Mouse (Mus musculus) hindlimb bud, embryonic 11.5 days (tissue): Measurements from ENCODE around the gene Hsf4.

ENCODE experiments used
- DNase-seq: peaks from one replicate; pipeline ENCODE4 v3.0.0-alpha.2; 2012; ENCODE audit warnings: low read depth, low spot score; ENCODE audit errors: extremely low spot score

The Hsf4 gene

DNA sequence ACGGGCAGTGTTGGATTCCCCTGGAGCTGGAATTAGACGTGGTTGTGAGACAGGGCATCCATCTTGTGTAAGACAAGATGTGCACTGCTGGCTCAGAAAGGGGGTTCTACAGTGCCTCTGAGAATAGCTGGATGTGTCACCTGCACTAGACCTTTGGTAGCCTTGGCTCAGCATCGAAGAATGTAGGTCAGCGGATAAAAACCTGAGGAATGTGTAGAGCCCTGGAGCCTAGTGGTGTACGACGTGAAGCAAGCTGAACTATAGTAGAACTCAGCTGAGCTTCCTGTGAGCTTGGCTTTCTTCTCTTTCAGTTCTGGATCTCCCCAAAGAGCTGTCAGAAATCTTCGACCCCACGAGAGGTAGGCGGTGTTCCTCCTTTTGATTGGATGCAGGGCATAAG is 34.3 kb downstream of the Hsf4 start:
- no peak for DNase-seq

DNA sequence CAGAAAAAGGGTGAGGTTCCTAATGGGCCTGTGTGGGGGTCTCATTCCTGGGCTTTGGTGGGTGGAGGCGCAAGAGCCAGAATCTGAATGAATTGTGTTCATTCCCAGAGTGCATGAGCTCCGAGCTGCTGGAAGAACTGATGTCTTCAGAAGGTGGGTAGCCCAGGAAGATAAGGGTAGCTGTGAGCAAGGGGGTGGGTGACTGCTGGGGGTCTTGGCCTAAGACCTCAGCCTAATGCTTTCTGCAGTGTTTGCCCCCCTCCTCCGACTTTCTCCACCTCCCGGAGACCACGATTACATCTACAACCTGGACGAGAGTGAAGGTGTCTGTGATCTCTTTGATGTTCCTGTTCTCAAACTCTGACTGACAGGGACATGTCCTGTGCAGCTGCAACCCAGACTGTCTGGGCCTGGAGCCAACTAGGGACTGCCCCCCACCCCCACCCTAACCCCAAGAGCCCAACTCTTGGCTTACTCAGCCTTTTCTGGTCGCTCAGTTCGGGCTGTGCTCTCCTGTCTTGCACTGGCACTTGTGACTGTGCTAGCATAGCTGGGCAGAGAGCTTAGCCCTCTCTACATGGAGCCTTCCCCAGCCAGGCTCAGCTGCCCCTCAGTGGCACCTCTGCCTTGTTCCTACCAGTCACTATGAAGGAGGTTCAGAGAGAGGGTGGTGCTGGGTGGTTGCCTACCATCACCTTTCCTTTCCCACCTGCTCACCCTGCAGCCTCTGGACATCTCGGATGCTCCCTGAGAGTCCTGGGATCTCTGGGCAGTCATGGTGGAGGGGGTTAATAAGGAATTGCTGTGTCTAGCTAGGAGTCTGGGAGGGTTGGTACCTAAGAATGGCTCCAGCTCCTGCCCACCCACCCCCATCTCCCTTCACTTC is 35.0 kb downstream of the Hsf4 start:
- DNase-seq: no peak

DNA sequence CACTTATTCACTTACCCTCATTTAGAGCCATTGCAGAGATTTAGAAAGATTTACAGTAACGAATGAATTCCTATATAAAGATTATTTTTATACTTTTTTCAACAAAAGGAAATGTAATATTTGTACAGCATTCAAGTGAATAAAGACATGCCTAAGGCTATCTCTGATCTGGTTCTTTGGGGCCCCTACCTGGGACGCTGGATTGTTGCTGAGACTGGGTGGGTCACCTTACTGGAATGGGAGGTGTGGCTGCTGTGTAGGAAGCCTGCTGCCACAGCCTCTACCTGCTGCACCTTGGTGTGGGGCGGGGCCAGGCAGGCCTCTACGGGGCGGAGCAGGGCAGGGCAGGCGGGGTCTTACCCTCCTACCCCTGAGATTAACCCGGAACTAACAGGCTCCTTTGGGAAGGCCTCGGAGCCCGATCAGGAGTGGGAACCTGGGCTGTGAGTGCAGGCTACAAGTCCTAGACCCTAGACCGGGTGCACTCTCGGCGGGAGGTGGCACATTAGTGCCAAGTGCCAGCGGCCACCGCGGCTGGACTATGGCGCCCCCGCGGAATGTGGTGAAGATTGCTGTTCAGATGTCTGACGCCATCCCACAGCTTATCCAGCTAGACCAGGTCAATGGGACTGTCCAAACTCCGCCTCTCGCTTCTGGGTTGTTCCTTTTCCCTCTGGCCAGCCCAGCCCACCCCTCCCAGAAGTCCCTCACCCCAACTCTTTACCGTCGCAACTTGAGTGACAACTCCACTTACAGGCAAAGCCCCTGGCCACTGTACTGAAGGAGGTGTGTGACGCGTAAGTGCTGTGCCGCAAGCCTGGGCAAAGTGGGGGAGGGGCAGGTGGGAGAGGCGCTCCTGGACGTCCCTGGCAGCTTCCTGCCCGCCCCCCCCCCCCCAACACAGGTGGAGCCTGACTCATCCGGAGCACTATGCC is 35.9 kb downstream of the Hsf4 start, which contains the start of gene Elmo3:
TSS of gene Elmo3 (plus strand) at position 391 of the 935 bp plus-strand sequence.
- no peak for DNase-seq

GRCm38 (mm10) chr8:105306146-105306691 is 36.6 kb downstream of the Hsf4 start:
- no peak for DNase-seq

DNA sequence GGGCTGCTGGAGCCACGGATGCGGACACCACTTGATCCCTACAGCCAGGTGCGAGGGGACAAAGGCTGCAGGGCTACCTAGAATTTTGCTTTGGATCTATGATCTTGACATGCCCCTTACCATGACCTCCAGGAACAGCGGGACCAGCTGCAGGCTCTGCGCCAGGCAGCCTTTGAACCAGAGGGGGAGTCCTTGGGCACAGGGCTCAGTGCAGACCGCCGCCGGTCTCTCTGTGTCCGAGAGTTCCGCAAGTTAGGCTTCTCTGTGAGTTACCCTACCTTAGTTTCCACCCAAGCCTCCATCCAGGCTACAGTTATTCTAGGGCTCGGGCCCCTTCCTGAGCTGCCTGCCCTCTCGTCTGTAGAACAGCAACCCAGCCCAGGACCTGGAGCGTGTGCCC is 38.1 kb downstream of the Hsf4 start:
- DNase-seq: no peak

DNA sequence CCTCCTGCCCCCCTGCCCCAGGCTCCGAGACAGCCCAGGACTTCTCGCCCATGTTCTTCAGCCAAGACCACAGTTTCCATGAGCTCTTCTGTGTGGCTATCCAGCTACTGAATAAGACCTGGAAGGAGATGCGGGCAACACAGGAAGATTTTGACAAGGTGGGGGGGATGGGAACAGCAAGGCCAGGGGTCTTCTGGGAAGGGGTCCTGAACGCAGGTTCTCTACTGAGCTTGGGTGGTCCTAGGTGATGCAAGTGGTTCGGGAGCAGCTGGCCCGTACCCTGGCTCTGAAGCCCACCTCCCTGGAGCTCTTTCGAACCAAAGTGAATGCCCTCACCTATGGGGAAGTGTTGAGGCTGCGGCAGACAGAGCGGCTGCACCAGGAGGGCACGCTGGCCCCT is 38.8 kb downstream of the Hsf4 start:
- DNase-seq: no peak

- DNase-seq: no peak
Measured at GRCm38 (mm10) chr8:105309142-105309847, 39.7 kb downstream of the Hsf4 start.

GRCm38 (mm10) chr8:105310118-105310517 is 40.5 kb downstream of the Hsf4 start:
- no peak for DNase-seq

DNA sequence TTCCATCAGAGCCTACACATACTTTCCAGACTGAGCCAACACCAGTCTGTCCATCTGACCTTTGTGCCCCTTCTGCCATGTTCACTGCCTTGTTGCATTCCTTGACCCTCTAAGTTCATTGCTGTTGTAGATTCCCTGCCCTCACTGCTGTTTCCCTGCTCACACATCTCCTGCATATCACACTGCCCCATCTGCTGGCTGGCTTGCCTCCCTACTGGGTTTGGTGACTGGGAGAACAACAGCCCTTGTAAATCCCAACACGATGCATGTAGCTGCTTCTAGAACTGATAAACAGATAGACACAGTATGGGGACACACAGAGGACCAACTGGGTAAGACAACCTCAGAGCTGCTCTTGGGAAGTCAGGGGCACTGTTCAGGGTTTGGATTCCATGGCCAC is 42.1 kb downstream of the Hsf4 start:
- no peak for DNase-seq

DNA sequence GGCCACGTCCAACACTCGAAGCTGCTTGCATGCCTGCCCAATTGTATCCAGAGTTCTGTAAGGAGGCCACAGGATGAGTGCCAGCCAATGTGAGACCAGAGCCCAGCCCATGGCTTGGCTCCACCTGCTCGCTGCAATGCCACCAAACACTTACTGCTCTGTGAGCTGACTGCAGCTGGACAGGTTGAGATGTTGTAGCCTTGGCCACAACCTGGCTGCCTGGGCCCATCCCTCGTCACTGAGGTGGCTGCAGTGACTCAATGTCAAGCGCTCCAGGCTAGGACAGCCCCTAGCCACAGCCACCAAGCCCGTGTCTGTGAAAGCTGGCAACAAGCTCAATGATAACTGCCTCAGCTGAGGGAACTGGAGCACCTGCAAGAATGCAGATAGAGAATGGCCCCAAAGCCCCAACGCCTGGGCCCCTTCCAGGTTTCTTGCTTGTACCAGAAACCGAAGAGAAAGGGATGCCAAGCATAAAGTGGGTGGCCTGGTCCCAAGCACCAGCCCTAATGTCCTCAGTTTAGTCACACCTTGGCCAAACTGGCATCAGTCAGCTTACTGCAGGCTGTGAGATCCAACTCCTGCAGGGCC is 43.4 kb downstream of the Hsf4 start:
- no peak for DNase-seq

DNA sequence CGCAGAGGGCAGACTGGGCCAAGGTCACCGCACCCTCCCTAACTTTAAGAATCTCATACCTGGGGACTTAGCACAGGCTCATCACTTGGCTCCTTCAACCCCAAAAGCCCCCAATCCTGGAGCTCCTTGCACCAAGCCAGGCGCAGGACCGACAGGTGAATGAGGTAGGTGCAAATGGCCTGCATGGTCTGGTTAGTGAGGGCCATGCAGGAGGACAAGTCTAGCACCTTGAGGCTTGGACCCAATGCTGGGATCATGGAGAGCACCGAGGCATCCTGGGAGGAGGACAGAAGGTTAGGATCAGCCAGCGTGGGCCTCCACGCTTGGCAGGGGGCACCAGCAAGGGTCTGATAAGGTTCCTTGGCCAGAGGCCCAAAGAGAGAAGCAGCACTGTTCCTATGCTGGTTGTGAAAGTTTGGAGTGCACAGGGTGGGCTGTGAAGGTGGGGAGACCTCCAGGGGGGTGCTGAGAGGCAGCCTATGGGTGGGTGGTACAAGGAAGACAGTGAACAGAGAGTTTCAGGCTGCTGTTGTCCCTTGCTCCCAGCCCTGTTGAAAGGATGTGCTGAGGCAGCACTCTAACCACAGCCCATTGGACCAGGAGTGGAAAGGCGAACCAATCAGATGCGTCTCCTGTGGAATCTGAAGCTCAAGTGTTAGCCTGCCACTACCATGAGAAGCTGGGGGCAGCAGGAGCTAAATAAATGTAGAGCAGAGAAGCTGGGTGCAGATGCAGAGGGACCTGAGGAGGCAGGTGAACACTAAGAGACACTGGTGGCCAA is 44.2 kb downstream of the Hsf4 start:
- DNase-seq: no peak

GRCm38 (mm10) chr8:105315073-105315769 is 45.6 kb downstream of the Hsf4 start:
- no peak for DNase-seq

DNA sequence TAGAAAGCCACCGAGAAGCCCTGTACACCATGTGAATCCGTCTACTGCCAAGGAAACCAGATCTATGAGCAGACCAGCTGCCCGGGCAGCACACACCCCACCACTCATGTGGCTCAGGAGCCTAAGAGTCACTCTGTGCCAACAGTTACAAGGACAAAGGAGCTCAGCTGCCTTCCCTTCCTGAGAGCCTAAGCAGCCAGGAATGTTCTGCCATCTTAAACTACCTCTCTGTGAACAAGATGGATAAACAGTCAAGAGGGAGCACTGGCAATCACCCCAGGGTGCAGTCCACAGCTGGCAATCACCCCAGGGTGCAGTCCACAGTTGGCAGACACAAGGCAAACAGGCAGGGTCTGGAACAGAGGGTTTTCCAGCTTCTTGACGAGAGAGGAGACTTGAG is 48.3 kb downstream of the Hsf4 start:
- DNase-seq: no peak

DNA sequence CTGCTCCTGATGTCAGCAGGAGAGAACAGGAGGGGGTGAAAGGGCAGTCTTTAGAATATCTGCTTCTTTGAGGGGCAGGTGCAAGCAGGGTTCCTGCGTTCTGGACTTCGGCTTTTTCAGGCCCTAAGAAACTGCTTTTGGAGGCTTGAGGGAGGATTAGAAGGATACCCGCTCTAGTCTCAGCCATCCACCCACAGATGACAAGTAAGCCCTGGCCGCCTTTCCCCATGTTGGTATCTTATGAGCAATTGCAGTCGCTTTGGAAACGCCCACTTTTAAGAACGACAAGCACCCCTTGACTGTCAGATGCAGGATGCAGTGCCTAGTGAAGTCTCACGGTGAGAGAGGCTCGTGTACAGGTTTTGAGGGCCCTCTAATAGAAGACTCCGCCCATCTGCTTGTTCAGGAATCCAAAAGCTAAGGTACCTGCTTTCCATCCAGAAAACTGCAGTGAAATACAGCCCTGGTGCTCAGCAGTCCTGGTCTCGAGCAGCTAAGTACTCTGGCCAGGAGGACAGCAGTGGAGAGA is 49.1 kb downstream of the Hsf4 start:
- DNase-seq: no peak

DNA sequence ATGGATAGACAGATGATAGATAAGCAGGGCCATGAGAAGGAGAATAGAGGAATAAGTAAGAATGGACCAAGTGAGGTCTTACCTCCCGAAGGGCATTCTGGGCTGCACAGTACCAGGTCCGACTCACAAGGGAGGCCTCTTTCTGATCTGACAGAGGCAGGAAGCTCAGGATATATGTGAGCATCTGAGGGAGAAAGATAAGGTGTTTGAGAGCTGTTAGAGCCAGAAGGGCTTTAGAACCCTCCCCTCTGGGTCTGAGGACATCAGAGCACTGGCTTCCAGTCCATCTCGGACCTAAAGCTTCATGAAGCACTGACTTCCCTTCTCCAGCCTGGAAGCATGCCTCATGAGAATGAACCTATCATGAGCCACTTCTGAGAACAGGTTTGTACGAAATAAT is 53.6 kb downstream of the Hsf4 start:
- DNase-seq: no peak
